Mouse (Mus musculus): ENCODE data around the gene Arrdc4. TPM values are rescaled to one million over a fixed set of nuclear protein-coding genes. Genes with fewer than 3 reads are reported as not detected.

The Arrdc4 gene
- polyA plus RNA-seq, 1 experiment from 2014 or later = 23.8 TPM

GRCm38 (mm10) chr7:68749919-68750318 is 878 bp upstream of the Arrdc4 start:
- H3K27ac ChIP-seq (ENCODE audit: low read depth, low read length) = no peak overlapping the region
- H3K9me3 ChIP-seq (ENCODE audit: control insufficient read depth, low read length) = no peaks in the 10 kb centered on the region
- peaks cover 5% of the 10 kb centered on the region; the same call in 1 of the 2 replicates for H3K4me1 ChIP-seq (replicated peaks; ENCODE audit: control insufficient read depth, insufficient read depth, low read length)
- no peak overlapping the region for H3K4me3 ChIP-seq (ENCODE audit: low read depth, low read length)
- no peak for ATAC-seq (ENCODE audit: low FRiP score)
- H3K4me2 ChIP-seq (replicated peaks; ENCODE audit: low read depth, low read length) = peak overlapping the region; percentile 18; the same call in 1 of the 2 replicates
- H3K36me3 ChIP-seq (ENCODE audit: control insufficient read depth, insufficient read depth, low read length) = no peaks in the 10 kb centered on the region
- WGBS = 78% methylated on average over 8 of the region's 8 CpGs
- no peak for DNase-seq (ENCODE audit: low spot score)
- no peaks in the 10 kb centered on the region for H3K27me3 ChIP-seq (ENCODE audit: control insufficient read depth, insufficient read depth, low read length)
- no peak overlapping the region for H3K9ac ChIP-seq (ENCODE audit: low read depth, low read length)

GRCm38 (mm10) chr7:68748361-68748760 is 680 bp downstream of the Arrdc4 start:
- ATAC-seq (ENCODE audit: low FRiP score) = no peak
- H3K9me3 ChIP-seq (ENCODE audit: control insufficient read depth, low read length) = no peaks in the 10 kb centered on the region

GRCm38 (mm10) chr7:68744616-68745015 is 4.4 kb downstream of the Arrdc4 start:
- H3K27ac ChIP-seq (ENCODE audit: low read depth, low read length) = no peak overlapping the region
- 87% methylated on average over 9 of the region's 9 CpGs for WGBS
- no peak overlapping the region for H3K4me3 ChIP-seq (ENCODE audit: low read depth, low read length)
- H3K36me3 ChIP-seq (ENCODE audit: control insufficient read depth, insufficient read depth, low read length) = no peaks in the 10 kb centered on the region
- ATAC-seq (ENCODE audit: low FRiP score) (no peak), DNase-seq (ENCODE audit: low spot score) (no peak)
- no peak overlapping the region for H3K9ac ChIP-seq (ENCODE audit: low read depth, low read length)
- no peaks in the 10 kb centered on the region for H3K27me3 ChIP-seq (ENCODE audit: control insufficient read depth, insufficient read depth, low read length)
- H3K4me2 ChIP-seq (replicated peaks; ENCODE audit: low read depth, low read length) = no peak overlapping the region
- peaks cover 5% of the 10 kb centered on the region; the same call in 1 of the 2 replicates for H3K4me1 ChIP-seq (replicated peaks; ENCODE audit: control insufficient read depth, insufficient read depth, low read length)
- H3K9me3 ChIP-seq (ENCODE audit: control insufficient read depth, low read length) = no peaks in the 10 kb centered on the region

More at GRCm38 (mm10) chr7:68748361-68748760, 680 bp downstream of the Arrdc4 start:
- Histone ChIP-seq H3K27me3 (ENCODE audit: control insufficient read depth, insufficient read depth, low read length) (no peaks in the 10 kb centered on the region), H3K36me3 (ENCODE audit: control insufficient read depth, insufficient read depth, low read length) (no peaks in the 10 kb centered on the region), H3K4me2 (replicated peaks; ENCODE audit: low read depth, low read length) (peak overlapping the region; percentile 93), H3K27ac (ENCODE audit: low read depth, low read length) (peak overlapping the region; percentile 54), H3K4me3 (ENCODE audit: low read depth, low read length) (peak overlapping the region; percentile 67), H3K9ac (ENCODE audit: low read depth, low read length) (peak overlapping the region; percentile 86), H3K4me1 (replicated peaks; ENCODE audit: control insufficient read depth, insufficient read depth, low read length) (peaks cover 5% of the 10 kb centered on the region; the same call in 1 of the 2 replicates)
- 18% methylated on average over 8 of the region's 8 CpGs for WGBS
- DNase-seq (ENCODE audit: low spot score) = peak; percentile 38

- H3K9ac ChIP-seq (ENCODE audit: low read depth, low read length) = no peak overlapping the region
- H3K27ac ChIP-seq (ENCODE audit: low read depth, low read length) = no peak overlapping the region
- WGBS = 86% methylated on average over 2 of the region's 2 CpGs
- H3K4me1 ChIP-seq (replicated peaks; ENCODE audit: control insufficient read depth, insufficient read depth, low read length) = peaks cover 5% of the 10 kb centered on the region; the same call in 1 of the 2 replicates
- no peak overlapping the region for H3K4me2 ChIP-seq (replicated peaks; ENCODE audit: low read depth, low read length)
- H3K9me3 ChIP-seq (ENCODE audit: control insufficient read depth, low read length) = no peaks in the 10 kb centered on the region
- DNase-seq (ENCODE audit: low spot score) (no peak), ATAC-seq (ENCODE audit: low FRiP score) (no peak)
- H3K36me3 ChIP-seq (ENCODE audit: control insufficient read depth, insufficient read depth, low read length) = no peaks in the 10 kb centered on the region
- H3K27me3 ChIP-seq (ENCODE audit: control insufficient read depth, insufficient read depth, low read length) = no peaks in the 10 kb centered on the region
- H3K4me3 ChIP-seq (ENCODE audit: low read depth, low read length) = no peak overlapping the region
Observed at GRCm38 (mm10) chr7:68744206-68744605, 4.8 kb downstream of the Arrdc4 start.

GRCm38 (mm10) chr7:68740763-68741162 is 8.3 kb downstream of the Arrdc4 start:
- H3K9me3 ChIP-seq (ENCODE audit: control insufficient read depth, low read length) = no peaks in the 10 kb centered on the region
- no peak for DNase-seq (ENCODE audit: low spot score)
- H3K36me3 ChIP-seq (ENCODE audit: control insufficient read depth, insufficient read depth, low read length) = no peaks in the 10 kb centered on the region
- no peak overlapping the region for H3K4me2 ChIP-seq (replicated peaks; ENCODE audit: low read depth, low read length)
- H3K27ac ChIP-seq (ENCODE audit: low read depth, low read length) = no peak overlapping the region
- H3K4me1 ChIP-seq (replicated peaks; ENCODE audit: control insufficient read depth, insufficient read depth, low read length) = no peaks in the 10 kb centered on the region
- H3K4me3 ChIP-seq (ENCODE audit: low read depth, low read length) = no peak overlapping the region
- 93% methylated on average over 6 of the region's 6 CpGs for WGBS
- H3K9ac ChIP-seq (ENCODE audit: low read depth, low read length) = no peak overlapping the region
- no peak for ATAC-seq (ENCODE audit: low FRiP score)
- no peaks in the 10 kb centered on the region for H3K27me3 ChIP-seq (ENCODE audit: control insufficient read depth, insufficient read depth, low read length)

GRCm38 (mm10) chr7:68738676-68739399 is 10.2 kb downstream of the Arrdc4 start:
- Histone ChIP-seq H3K27me3 (ENCODE audit: control insufficient read depth, insufficient read depth, low read length) (no peaks in the 10 kb centered on the region), H3K9ac (ENCODE audit: low read depth, low read length) (no peak overlapping the region), H3K4me3 (ENCODE audit: low read depth, low read length) (no peak overlapping the region), H3K4me2 (replicated peaks; ENCODE audit: low read depth, low read length) (no peak overlapping the region), H3K36me3 (ENCODE audit: control insufficient read depth, insufficient read depth, low read length) (no peaks in the 10 kb centered on the region), H3K4me1 (replicated peaks; ENCODE audit: control insufficient read depth, insufficient read depth, low read length) (no peaks in the 10 kb centered on the region), H3K9me3 (ENCODE audit: control insufficient read depth, low read length) (no peaks in the 10 kb centered on the region), H3K27ac (ENCODE audit: low read depth, low read length) (no peak overlapping the region)
- WGBS = 90% methylated on average over 11 of the region's 11 CpGs
- ATAC-seq (ENCODE audit: low FRiP score) (no peak), DNase-seq (ENCODE audit: low spot score) (no peak)

- Histone ChIP-seq H3K36me3 (ENCODE audit: control insufficient read depth, insufficient read depth, low read length) (no peaks in the 10 kb centered on the region), H3K4me3 (ENCODE audit: low read depth, low read length) (no peak overlapping the region), H3K4me1 (replicated peaks; ENCODE audit: control insufficient read depth, insufficient read depth, low read length) (no peaks in the 10 kb centered on the region), H3K27me3 (ENCODE audit: control insufficient read depth, insufficient read depth, low read length) (no peaks in the 10 kb centered on the region), H3K9me3 (ENCODE audit: control insufficient read depth, low read length) (no peaks in the 10 kb centered on the region), H3K9ac (ENCODE audit: low read depth, low read length) (no peak overlapping the region), H3K27ac (ENCODE audit: low read depth, low read length) (no peak overlapping the region), H3K4me2 (replicated peaks; ENCODE audit: low read depth, low read length) (no peak overlapping the region)
- no peak for ATAC-seq (ENCODE audit: low FRiP score)
- no peak for DNase-seq (ENCODE audit: low spot score)
- WGBS = 98% methylated on average over 5 of the region's 5 CpGs
Observed at GRCm38 (mm10) chr7:68726380-68726779, 22.7 kb downstream of the Arrdc4 start.

- no peak for ATAC-seq (ENCODE audit: low FRiP score)
- H3K4me2 ChIP-seq (replicated peaks; ENCODE audit: low read depth, low read length) = no peak overlapping the region
- H3K9me3 ChIP-seq (ENCODE audit: control insufficient read depth, low read length) = no peaks in the 10 kb centered on the region
- no peaks in the 10 kb centered on the region for H3K27me3 ChIP-seq (ENCODE audit: control insufficient read depth, insufficient read depth, low read length)
- WGBS = 86% methylated on average over 7 of the region's 7 CpGs
- no peak overlapping the region for H3K9ac ChIP-seq (ENCODE audit: low read depth, low read length)
- no peak for DNase-seq (ENCODE audit: low spot score)
- H3K4me3 ChIP-seq (ENCODE audit: low read depth, low read length) = no peak overlapping the region
- no peaks in the 10 kb centered on the region for H3K4me1 ChIP-seq (replicated peaks; ENCODE audit: control insufficient read depth, insufficient read depth, low read length)
- H3K27ac ChIP-seq (ENCODE audit: low read depth, low read length) = no peak overlapping the region
- no peaks in the 10 kb centered on the region for H3K36me3 ChIP-seq (ENCODE audit: control insufficient read depth, insufficient read depth, low read length)
Observed at GRCm38 (mm10) chr7:68724711-68725110, 24.3 kb downstream of the Arrdc4 start.

- ATAC-seq (ENCODE audit: low FRiP score) (no peak), DNase-seq (ENCODE audit: low spot score) (no peak)
- Histone ChIP-seq H3K4me3 (ENCODE audit: low read depth, low read length) (no peak overlapping the region), H3K4me2 (replicated peaks; ENCODE audit: low read depth, low read length) (no peak overlapping the region), H3K9ac (ENCODE audit: low read depth, low read length) (no peak overlapping the region), H3K36me3 (ENCODE audit: control insufficient read depth, insufficient read depth, low read length) (no peaks in the 10 kb centered on the region), H3K27me3 (ENCODE audit: control insufficient read depth, insufficient read depth, low read length) (no peaks in the 10 kb centered on the region), H3K27ac (ENCODE audit: low read depth, low read length) (no peak overlapping the region), H3K4me1 (replicated peaks; ENCODE audit: control insufficient read depth, insufficient read depth, low read length) (no peaks in the 10 kb centered on the region), H3K9me3 (ENCODE audit: control insufficient read depth, low read length) (no peaks in the 10 kb centered on the region)
- 92% methylated on average over 4 of the region's 4 CpGs for WGBS
Observed at GRCm38 (mm10) chr7:68721520-68721919, 27.5 kb downstream of the Arrdc4 start.

All from hindbrain, embryonic 11.5 days (tissue).